Mouse (Mus musculus): ENCODE measurements around the gene Arrdc5.
A peak's percentile ranks its signal among the peaks of the same experiment; 100 is the strongest.

- TF ChIP-seq CTCF (IDR thresholded peaks at IDR 0.05; ENCODE audit: low read depth, low read length) = peak; percentile 21
- TF ChIP-seq EP300 (IDR thresholded peaks at IDR 0.05; ENCODE audit: insufficient read depth, low read depth, low read length) = no peak
Observed at GRCm38 (mm10) chr17:56255429-56255828, 44.7 kb downstream of the Arrdc5 start.

All from ES-Bruce4 (cell line).